Mouse (Mus musculus) NIH3T3 (cell line): ENCODE data around the gene Aph1a.
A peak's percentile ranks its signal among the peaks of the same experiment; 100 is the strongest.
"Not testable (repeated sequence)": the region's sequence is repeated elsewhere in the genome, so short reads cannot be mapped to it uniquely, and the experiment has no call there.

ENCODE experiments used
- DNase-seq: peaks from one replicate; pipeline ENCODE4 v3.0.0-alpha.2; 2012; ENCODE audit warnings: low read depth

The Aph1a gene

DNA sequence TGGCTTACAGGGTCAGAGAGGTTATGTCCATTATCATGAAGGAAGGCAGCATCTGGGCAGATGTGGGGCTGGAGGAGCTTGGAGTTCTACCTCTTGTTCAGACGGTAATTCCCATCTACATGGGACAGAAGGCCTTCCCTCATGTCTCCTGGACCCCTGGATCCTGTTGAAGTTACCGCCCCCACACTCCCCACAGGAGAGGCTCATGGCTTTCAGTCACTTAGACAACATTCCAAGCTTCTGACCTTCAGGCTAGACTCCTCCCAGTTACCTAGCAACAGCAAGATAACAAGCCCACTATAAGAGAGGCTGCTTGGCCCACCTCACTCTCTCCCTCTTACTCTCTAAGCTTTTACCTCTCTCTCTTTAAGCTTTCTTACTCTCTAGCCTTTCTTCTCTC lies 26.8 kb downstream of the Aph1a start:
- not testable (repeated sequence) for DNase-seq

- not testable (repeated sequence) for DNase-seq
Measured at GRCm38 (mm10) chr3:95923429-95923828, 29.7 kb downstream of the Aph1a start.

DNA sequence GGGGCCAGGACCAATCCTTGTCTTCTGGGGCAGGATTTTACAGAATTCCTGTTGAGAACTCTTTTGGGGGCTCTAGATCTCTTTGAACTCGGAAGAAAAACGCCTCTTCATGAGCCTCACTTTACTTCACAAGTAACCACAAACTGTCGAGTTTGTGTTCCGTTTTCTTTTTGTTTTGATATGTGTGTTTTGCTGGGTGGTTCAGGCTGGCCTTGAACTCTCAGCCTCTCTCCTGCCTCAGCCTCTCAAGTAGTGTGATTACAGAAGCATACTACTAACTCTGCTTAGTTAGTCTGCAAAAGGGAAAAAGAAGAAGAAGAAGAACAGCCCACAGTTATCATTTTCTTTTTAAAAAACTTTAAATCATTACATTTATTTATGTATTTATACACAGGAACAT lies 30.4 kb downstream of the Aph1a start:
- no peak for DNase-seq

GRCm38 (mm10) chr3:95925087-95925486 lies 31.3 kb downstream of the Aph1a start:
- no peak for DNase-seq

- no peak for DNase-seq
Measured at GRCm38 (mm10) chr3:95928261-95928657, 34.5 kb downstream of the Aph1a start.

- peak; percentile 99 for DNase-seq
Measured at GRCm38 (mm10) chr3:95928658-95929503, 35.1 kb downstream of the Aph1a start, which contains the start of gene Anp32e. TSS of gene Anp32e (plus strand) at chr3:95929246.

- DNase-seq, result peak; percentile 66
Measured at GRCm38 (mm10) chr3:95929581-95930470, 36.1 kb downstream of the Aph1a start.

DNA sequence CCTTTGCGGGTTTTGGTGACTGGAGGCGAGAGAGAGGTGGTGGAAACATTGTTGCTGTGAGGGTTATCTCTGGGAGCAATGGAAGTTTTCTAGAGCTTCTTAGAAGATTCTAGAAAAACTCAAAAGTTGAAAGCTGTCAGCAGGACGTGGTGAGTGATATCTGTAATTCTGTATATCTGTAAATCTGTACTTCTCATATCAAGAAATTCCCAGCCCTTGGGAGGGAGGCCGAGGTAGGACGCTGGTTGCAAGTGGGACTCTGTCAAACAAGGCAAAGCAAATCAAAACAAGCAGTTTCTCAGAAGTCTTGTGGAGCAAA lies 36.7 kb downstream of the Aph1a start:
- peak; percentile 21 for DNase-seq

GRCm38 (mm10) chr3:95931471-95931870 lies 37.7 kb downstream of the Aph1a start:
- no peak for DNase-seq

- DNase-seq, result peak; percentile 15
Measured at GRCm38 (mm10) chr3:95932157-95932556, 38.4 kb downstream of the Aph1a start.

DNA sequence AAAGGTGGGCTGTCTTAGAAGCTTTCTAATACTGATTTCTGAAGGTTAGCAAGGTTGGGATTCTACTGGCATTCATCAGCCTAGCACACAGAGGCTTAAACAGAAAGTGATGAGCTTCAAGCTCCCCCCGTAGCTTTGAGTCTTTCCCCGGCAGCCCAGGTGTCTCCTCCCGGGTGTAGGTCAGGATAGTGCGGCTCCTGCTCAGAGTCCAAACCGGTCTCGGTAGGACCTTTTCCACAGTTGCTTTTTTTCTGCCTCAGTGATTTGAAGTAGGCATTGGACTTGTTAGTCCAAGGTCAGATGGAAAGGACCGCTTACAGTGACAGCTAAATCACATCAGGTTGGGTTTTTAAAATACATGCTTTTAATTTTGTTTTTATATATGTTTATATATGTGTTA lies 38.8 kb downstream of the Aph1a start:
- no peak for DNase-seq

DNA sequence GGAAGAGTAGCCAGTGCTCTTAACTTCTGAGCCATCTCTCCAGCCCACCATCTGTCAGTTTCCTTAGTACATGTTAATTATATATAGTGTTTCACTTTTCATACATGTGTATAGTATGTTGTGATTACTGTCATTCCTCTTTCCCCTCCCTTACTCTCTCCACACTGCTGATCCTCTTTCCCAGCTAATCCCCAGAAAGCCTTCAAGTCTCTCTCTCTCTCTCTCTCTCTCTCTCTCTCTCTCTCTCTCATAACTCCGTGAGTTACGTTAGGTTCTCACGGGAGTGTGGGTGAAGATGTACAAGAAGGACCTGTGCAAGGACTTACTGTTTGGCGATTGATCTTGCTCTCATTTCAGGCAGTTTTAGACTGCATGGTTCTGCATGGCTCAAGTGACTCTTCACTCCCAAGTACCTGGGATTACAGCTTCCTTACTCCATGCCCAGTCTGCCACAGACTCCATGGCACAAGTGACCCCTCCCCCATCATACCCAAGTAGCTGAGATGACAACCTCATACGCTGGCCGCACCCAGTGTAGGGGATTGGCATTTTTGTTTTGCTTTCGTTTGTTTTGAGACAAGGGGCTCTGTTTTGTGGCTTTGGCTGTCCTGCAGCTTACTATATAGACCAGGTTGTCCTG lies 39.5 kb downstream of the Aph1a start:
- no peak for DNase-seq

GRCm38 (mm10) chr3:95934448-95934847 lies 40.7 kb downstream of the Aph1a start:
- no peak for DNase-seq

GRCm38 (mm10) chr3:95938217-95938616 lies 44.4 kb downstream of the Aph1a start:
- DNase-seq, result no peak

DNA sequence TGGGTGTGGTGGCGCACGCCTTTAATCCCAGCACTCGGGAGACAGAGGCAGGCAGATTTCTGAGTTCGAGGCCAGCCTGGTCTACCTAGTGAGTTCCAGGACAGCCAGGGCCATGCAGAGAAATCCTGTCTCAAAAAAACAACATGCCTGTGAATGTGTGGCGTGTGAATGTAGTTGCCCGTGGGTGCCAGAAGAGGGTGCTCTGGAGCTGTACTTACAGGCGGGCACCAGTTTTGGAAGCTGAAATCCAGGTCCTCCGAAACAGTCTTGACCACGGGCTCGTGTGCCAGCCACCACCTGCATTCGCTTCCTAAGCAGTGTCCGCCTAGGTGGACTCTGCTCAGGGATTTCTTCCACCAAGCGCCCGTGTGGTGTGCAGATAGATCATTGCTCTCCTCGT lies 45.1 kb downstream of the Aph1a start:
- peak; percentile 28 for DNase-seq

DNA sequence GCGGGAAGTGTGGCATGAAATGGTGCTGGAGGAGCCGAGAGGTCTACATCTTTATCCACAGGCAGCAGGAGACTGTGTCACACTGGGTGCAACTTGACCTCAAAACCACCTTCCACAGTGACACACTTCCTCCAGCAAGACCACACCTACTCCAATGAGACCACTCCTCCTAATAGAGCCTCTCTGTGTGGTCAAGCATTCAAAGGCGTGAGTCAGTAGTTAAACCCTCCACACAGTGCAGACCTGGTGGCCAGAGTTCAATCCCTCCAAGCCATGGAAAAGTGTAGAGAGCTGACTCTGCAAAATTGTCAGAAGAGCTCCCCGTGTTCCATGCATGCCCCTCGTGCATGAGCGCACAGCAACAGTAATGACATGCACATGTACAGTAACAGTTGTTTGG lies 49.0 kb downstream of the Aph1a start:
- no peak for DNase-seq

- DNase-seq, result no peak
Measured at GRCm38 (mm10) chr3:95943226-95943625, 49.5 kb downstream of the Aph1a start.

DNA sequence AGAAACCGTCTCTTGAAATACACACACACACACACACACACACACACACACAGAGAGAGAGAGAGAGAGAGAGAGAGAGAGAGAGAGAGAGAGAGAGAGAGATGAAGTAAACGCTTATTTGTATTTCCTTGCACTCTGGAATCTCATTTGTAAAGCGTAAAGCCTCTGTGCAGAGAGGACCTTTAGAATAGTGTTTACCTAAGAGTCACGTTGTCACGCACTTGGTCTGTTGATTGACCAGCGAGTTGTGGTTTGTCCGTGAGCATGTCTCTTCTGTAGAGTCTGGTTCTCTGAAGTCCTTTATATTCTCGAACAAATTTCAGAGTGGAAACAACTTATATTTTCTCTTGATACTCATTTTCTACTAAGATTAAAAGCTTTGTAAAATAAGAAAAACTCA lies 51.0 kb downstream of the Aph1a start:
- DNase-seq, result no peak

- no peak for DNase-seq
Measured at GRCm38 (mm10) chr3:95945731-95946240, 52.0 kb downstream of the Aph1a start.
